Mouse (Mus musculus) kidney, postnatal 14 days (tissue): ENCODE data around the gene Nfib.

Source experiments
- DNase-seq: peaks from one replicate; pipeline ENCODE4 v3.0.0; 2022; ENCODE audit warnings: mixed read lengths

The Nfib gene

DNA sequence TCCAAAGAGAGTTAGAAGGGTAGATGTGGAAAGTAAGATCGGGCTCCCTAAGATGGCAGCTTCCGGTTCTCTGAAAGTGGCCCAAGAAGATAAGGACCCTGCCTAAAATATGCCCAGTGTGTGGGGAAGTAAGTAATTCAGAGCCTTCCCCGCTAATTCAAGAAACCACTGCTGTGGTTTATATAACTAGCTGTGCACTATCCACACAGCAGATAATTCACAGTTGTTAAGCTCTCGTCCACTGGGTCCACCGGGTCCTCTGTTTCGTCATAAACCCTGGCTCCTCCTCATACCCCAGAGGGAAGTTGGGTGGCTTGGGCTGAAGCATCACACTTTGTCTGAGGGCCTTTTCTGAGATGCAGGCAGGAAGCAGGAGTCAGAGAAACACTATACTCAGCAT lies 19.5 kb downstream of the Nfib start:
- no peak for DNase-seq

DNA sequence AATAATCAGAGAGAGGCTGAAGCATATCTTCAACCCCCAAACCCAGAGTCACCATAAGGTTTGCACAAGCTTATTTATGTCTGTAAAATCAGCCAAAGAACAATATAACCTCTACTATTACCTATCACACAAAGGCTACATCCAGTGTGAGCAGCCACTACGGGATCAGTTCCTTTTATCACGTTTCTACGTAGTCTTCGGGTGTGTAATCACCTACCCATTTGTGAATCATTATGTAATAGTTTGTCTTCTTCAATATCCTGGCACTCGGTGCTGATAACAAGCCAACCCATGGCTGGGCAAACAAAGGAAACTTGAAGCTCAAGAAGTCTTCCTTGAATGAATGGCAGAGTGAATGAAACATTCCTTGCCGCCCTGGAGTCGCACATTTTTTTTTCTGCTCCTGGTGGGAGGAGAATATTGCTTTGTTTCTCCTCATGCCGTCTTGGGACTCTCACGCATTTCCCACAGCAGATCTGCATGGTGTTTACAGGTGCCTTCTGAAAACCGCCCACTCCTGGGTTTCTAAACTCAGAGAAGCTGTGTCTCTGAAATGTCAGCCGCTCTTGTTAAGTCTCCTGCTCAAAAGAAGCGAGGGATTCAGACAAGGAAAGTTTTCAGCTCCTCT lies 21.3 kb downstream of the Nfib start:
- DNase-seq: no peak

- no peak for DNase-seq
Measured at GRCm38 (mm10) chr4:82683583-82683982, 22.0 kb downstream of the Nfib start.

- no peak for DNase-seq
Measured at GRCm38 (mm10) chr4:82676104-82676503, 29.4 kb downstream of the Nfib start.

- no peak for DNase-seq
Measured at GRCm38 (mm10) chr4:82667271-82667872, 38.2 kb downstream of the Nfib start.

DNA sequence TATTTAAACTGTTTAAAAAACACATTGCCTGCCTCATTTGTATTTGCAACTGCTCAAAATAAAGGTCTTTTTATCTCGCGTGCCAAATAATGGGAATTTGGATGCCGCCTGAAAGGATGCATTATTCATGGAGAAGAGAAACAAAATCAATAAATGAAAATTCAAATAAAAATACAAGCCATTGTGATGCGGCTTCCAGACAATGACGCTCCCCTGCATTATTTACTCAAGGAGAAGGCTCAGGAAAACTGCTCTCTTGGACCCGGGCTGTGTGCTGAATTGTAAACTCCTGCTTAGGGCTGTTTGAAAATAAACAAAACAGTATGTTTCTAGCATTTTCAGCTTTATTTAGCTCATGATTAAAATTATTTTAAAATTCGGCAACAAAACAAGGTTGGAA lies 41.1 kb downstream of the Nfib start:
- DNase-seq: no peak

DNA sequence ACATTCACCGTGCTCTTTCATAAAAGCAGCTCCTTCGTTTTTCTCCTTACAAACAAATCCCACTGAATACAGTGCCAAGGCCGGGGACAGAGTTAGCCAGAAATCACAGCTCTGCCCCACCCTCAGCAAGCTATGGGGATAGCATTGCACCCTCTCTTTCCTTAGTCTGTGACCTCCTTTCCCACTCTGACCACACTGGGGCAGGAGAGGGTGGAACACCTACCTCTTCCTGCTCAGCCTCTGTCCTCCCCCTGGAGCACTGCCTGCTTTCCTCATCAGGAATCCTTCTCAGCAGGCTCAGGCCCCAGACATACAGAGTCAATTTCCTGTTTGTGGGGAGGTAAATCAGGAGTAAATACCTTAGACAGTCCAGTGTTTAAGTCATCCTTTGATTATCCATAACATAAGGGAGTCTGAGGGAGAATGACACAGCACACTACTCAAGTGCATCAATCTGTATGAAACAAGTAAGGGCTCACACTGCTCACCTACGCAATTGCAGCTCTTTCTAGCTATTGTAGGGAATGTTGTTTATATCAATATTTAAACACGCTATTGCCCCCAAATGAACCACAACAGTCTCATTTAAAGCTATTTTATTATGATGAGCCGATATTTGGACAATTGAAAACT lies 41.7 kb downstream of the Nfib start:
- DNase-seq: no peak

- no peak for DNase-seq
Measured at GRCm38 (mm10) chr4:82662626-82663025, 42.9 kb downstream of the Nfib start.

DNA sequence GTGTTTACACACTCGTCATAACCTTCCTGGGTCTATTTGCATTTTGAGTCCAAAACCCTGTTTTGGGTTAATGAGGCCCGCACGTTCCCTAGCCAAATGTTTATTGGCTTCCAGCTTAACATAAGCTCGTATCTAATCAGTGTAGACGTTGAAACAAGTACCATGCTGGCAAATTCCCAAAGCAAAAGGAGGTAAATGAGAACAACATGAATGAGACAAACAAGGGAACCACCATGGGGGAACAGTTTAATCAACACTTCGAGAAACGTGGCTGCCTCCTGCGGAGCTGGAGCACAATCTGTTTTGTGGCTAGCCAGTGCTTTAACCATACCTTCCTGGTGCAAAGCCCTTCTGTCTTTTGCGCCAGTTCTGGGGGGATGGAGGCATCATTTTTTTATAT lies 43.3 kb downstream of the Nfib start:
- DNase-seq: no peak

DNA sequence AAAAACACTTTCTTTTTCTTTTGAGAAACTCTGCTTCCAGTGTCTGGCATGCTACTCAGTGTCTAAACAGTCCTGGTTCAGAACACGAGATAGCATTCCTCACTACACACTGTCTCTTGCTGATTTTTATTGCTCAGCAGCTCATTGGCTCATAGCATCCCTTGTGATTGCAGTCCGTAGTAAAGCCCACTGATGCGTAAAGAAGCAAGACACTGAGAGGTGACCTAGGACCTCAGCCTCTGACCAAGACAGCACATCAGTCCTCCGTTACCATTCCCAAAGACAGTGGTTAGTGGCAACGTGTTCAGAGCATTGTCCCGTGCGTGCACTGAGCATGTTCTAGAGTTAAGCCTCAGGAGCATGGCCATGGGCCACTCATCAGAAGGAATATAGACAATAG lies 44.3 kb downstream of the Nfib start:
- no peak for DNase-seq

GRCm38 (mm10) chr4:82645679-82646078 lies 59.9 kb downstream of the Nfib start:
- DNase-seq: no peak

- no peak for DNase-seq
Measured at GRCm38 (mm10) chr4:82644797-82645196, 60.8 kb downstream of the Nfib start.

DNA sequence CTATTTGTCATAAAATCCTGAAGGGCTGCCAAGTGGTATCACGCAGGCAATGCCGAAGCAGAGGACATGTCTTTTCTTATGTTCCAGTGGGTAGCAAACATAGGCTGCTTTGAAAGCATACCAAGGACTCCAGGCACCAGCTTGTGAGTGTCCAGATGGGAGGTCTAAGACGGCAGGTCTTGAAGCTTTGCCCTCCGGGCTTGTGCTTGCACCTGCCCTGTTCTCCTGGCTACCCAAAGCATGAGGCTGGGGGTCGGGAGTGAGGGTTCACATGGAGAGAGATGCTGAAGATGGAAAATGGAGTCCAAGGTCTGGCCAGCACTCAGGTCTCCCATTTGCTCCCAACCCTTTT lies 61.8 kb downstream of the Nfib start:
- DNase-seq: no peak

DNA sequence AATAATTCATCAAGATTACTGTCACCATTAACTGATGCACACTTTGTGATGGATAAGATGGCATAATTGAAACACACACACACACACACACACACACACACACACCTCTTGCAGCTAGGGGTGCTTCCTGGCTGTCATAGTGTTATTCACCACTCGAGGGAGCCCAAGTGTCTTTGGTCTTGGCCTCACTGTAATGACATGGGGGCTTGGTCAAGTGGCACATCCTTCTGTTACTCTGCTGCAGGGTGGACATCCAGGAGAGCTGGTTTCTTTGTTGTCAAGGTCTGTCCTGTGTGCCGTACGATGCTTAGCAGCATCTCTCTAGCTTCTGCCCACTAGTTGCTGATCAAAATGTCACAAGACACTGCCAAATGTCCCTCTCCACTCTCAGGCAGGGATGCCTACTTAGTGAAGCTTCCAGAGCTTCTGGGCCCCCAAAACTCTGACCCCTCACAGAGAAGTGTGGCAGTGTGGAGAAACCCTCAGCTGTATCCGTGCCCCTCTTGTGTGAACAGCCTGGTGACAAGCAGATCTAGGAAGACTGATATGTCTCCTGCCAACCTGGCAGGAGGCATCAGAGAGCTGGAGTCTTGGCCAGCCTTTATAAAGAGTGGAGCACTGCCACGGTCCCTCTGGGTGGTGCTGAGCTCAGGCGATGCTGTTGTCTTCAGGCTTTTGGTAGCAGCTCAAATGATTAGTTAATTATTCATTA lies 62.4 kb downstream of the Nfib start:
- peak; percentile 27 for DNase-seq

- no peak for DNase-seq
Measured at GRCm38 (mm10) chr4:82641066-82641680, 64.4 kb downstream of the Nfib start.

- DNase-seq: no peak
Measured at GRCm38 (mm10) chr4:82638251-82638650, 67.3 kb downstream of the Nfib start.

- DNase-seq: no peak
Measured at GRCm38 (mm10) chr4:82637633-82638032, 67.9 kb downstream of the Nfib start.

- no peak for DNase-seq
Measured at GRCm38 (mm10) chr4:82636658-82637057, 68.9 kb downstream of the Nfib start.

GRCm38 (mm10) chr4:82635881-82636280 lies 69.7 kb downstream of the Nfib start:
- no peak for DNase-seq

DNA sequence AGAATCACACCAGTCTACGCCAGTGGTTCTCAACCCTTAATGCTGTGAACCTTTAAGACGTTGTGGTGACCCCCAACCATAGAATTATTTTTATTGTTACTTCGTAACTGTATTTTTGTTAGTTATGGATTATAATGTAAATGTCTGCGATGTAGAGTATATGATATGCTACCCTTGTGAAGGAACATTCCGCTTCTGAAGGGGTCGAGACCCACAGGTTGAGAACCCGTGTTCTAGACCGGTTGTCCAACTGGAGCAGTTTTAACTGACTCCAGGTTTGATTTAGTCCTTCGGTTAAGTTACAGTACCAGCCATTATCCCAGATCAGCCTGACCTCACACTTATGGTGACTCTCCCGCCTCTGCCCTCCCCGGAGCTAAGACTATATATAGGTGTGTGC lies 70.4 kb downstream of the Nfib start:
- DNase-seq: no peak

DNA sequence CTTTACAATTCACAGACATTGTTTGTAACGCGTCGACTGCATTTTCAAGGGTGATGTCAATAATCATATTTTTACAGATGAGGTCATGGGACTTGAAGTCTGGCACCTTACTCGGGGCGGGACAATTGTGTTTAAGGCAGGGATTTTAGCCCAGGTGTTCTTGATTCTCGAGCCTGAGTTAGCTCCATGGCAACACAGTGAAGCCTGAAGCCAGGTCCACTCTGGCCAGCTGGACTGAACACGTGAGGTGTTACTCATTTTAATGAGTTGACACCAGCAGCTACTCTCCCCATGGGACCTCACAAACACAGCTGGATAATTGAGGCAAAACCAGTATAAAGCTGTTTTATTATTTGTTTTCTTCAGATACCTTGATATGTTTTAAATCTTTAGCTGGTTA lies 71.2 kb downstream of the Nfib start:
- no peak for DNase-seq

GRCm38 (mm10) chr4:82624285-82625045 lies 81.1 kb downstream of the Nfib start:
- DNase-seq: no peak

GRCm38 (mm10) chr4:82623835-82624234 lies 81.7 kb downstream of the Nfib start:
- DNase-seq: no peak
